Mouse (Mus musculus): ENCODE results near the gene 2900026A02Rik. TPM values are rescaled to one million over a fixed set of nuclear protein-coding genes. Genes with fewer than 3 reads are reported as not detected.
A peak's percentile ranks its signal among the peaks of the same experiment; 100 is the strongest.

The 2900026A02Rik gene
- polyA plus RNA-seq, 1 experiment from 2014 or later, result 2.2 TPM

DNA sequence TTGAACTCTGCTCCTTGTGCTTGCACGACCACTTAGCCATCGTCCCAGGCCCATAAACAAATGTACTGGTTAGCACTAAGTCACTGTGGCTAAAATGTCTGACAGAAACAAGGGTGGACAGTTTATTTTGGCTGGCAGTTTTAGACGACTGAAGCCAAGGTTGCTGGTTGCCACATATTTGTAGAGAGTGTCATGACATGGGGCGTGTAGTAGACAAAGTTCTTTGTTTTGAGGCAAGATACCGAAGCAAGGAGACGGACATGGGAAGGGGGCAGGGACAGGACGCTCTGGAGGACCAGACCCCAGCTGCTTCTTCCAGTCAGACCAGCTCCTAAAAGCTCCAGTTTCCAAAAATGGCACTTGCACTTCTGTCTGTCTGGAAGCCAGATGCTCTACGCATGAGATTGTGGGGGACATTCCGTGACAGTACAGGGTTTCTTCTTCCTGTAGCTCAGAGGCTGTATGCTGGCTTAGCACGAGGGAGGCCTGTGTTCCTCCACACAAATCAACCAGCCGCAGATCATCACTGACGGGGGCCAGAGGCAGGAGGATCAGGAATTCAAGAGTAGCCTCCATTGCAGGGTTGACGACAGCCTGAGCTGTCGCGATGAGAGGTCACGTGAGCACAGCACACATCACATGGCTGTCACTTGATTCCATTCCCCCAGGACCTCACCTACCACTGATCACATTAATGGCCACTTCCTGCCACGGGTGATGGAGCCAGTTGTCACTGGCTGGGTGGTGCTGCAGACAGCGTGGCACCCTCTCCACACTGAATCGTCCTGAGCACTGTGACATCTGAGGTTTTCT is 138.5 kb downstream of the 2900026A02Rik start:
- Histone ChIP-seq H3K9ac (ENCODE audit: low read depth, low read length) (no peak overlapping the region), H3K27ac (ENCODE audit: low read depth, low read length) (no peak overlapping the region)
- WGBS, result 63% methylated on average over 19 of the region's 19 CpGs

GRCm38 (mm10) chr5:113081439-113081838 is 139.6 kb downstream of the 2900026A02Rik start, which contains the start of gene Crybb3:
Gene Crybb3, minus strand, starts transcription at chr5:113081584.
- Histone ChIP-seq H3K36me3 (ENCODE audit: control insufficient read depth, insufficient read depth, low read length) (no peaks in the 10 kb centered on the region), H3K4me3 (ENCODE audit: low read depth, low read length) (no peak within 1 kb of the TSS), H3K27ac (ENCODE audit: low read depth, low read length) (no peak within 1 kb of the TSS), H3K4me2 (no peak within 1 kb of the TSS), H3K27me3 (replicated peaks; ENCODE audit: control insufficient read depth, insufficient read depth, low read length) (no peaks in the 10 kb centered on the region; the same call in 1 of the 2 replicates), H3K4me1 (replicated peaks; ENCODE audit: control insufficient read depth, insufficient read depth, low read length) (no peaks in the 10 kb centered on the region), H3K9me3 (ENCODE audit: control insufficient read depth, low read length) (0 out of 2 replicates have a peak, but pooled peaks cover 3% of the 10 kb centered on the region), H3K9ac (ENCODE audit: low read depth, low read length) (no peak within 1 kb of the TSS)
- DNase-seq (ENCODE audit: low spot score), result no peak
- 77% methylated on average over 8 of the region's 8 CpGs for WGBS
- ATAC-seq (replicated peaks; ENCODE audit: low FRiP score), result no peak

More for the DNA sequence above, 138.5 kb downstream of the 2900026A02Rik start:
- Histone ChIP-seq H3K4me2 (no peak overlapping the region), H3K4me1 (replicated peaks; ENCODE audit: control insufficient read depth, insufficient read depth, low read length) (no peaks in the 10 kb centered on the region), H3K9me3 (ENCODE audit: control insufficient read depth, low read length) (0 out of 2 replicates have a peak, but pooled peaks cover 3% of the 10 kb centered on the region), H3K36me3 (ENCODE audit: control insufficient read depth, insufficient read depth, low read length) (no peaks in the 10 kb centered on the region), H3K27me3 (replicated peaks; ENCODE audit: control insufficient read depth, insufficient read depth, low read length) (no peaks in the 10 kb centered on the region; the same call in 1 of the 2 replicates), H3K4me3 (ENCODE audit: low read depth, low read length) (no peak overlapping the region)
- no peak for DNase-seq (ENCODE audit: low spot score)
- no peak for ATAC-seq (replicated peaks; ENCODE audit: low FRiP score)

DNA sequence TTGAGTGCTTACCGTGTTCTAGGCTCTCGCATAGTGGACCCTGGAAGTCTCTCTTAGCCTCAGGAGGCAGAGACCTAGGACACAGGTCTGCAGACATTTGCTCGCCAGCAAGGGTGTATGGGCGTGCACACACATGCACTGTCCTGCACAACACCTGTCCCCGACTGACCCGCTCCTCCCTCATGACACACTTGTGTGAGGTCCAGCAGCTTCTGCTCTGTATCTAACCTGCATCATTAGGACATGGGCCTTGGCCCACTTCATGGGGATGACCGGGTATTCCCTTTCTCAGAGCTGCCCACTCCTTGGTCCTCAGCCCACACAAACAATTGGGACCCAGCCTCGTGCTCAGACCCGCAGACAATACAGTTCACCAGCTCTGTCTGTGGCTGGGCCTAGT is 140.0 kb downstream of the 2900026A02Rik start:
- H3K9me3 ChIP-seq (ENCODE audit: control insufficient read depth, low read length), result 0 out of 2 replicates have a peak, but pooled peaks cover 3% of the 10 kb centered on the region
- H3K27ac ChIP-seq (ENCODE audit: low read depth, low read length), result no peak overlapping the region
- H3K9ac ChIP-seq (ENCODE audit: low read depth, low read length), result no peak overlapping the region
- H3K4me1 ChIP-seq (replicated peaks; ENCODE audit: control insufficient read depth, insufficient read depth, low read length), result no peaks in the 10 kb centered on the region
- no peak overlapping the region for H3K4me3 ChIP-seq (ENCODE audit: low read depth, low read length)
- 90% methylated on average over 9 of the region's 9 CpGs for WGBS
- H3K4me2 ChIP-seq, result no peak overlapping the region
- H3K27me3 ChIP-seq (replicated peaks; ENCODE audit: control insufficient read depth, insufficient read depth, low read length), result no peaks in the 10 kb centered on the region; the same call in 1 of the 2 replicates
- ATAC-seq (replicated peaks; ENCODE audit: low FRiP score) (no peak), DNase-seq (ENCODE audit: low spot score) (no peak)
- no peaks in the 10 kb centered on the region for H3K36me3 ChIP-seq (ENCODE audit: control insufficient read depth, insufficient read depth, low read length)

- H3K9ac ChIP-seq (ENCODE audit: low read depth, low read length), result no peak overlapping the region
- no peak overlapping the region for H3K4me3 ChIP-seq (ENCODE audit: low read depth, low read length)
- ATAC-seq (replicated peaks; ENCODE audit: low FRiP score), result no peak
- H3K27me3 ChIP-seq (replicated peaks; ENCODE audit: control insufficient read depth, insufficient read depth, low read length), result no peaks in the 10 kb centered on the region; the same call in none of the 2 replicates
- WGBS, result 22% methylated on average over 21 of the region's 21 CpGs
- H3K36me3 ChIP-seq (ENCODE audit: control insufficient read depth, insufficient read depth, low read length), result no peaks in the 10 kb centered on the region
- DNase-seq (ENCODE audit: low spot score), result no peak
- 0 out of 2 replicates have a peak, but pooled peaks cover 3% of the 10 kb centered on the region for H3K9me3 ChIP-seq (ENCODE audit: control insufficient read depth, low read length)
- H3K27ac ChIP-seq (ENCODE audit: low read depth, low read length), result no peak overlapping the region
- peak overlapping the region; percentile 22; the same call in 1 of the 2 replicates for H3K4me2 ChIP-seq
- H3K4me1 ChIP-seq (replicated peaks; ENCODE audit: control insufficient read depth, insufficient read depth, low read length), result no peaks in the 10 kb centered on the region
Measured at GRCm38 (mm10) chr5:113079783-113080182, 141.3 kb downstream of the 2900026A02Rik start.

DNA sequence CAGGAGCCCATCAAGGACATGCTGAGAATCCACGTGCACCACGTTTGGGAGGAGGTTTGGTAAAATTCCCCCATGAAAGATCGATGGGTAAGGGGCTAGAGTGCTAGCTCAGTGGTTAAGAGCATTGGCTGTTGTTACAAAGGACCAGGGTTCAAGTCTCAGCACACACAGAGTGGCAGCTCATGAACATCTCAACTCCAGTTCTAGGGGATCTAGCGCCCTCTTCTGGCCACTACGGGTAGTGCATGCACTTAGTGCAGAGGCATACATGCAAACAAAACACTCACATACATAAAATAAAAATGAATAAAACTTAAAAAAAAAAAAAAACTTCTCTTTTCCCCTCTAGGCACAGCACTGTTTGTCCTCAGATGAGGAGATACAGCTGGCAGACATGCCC is 142.3 kb downstream of the 2900026A02Rik start:
- ATAC-seq (replicated peaks; ENCODE audit: low FRiP score) (no peak), DNase-seq (ENCODE audit: low spot score) (no peak)
- Histone ChIP-seq H3K9ac (ENCODE audit: low read depth, low read length) (no peak overlapping the region), H3K27ac (ENCODE audit: low read depth, low read length) (no peak overlapping the region), H3K9me3 (ENCODE audit: control insufficient read depth, low read length) (no peaks in the 10 kb centered on the region), H3K27me3 (replicated peaks; ENCODE audit: control insufficient read depth, insufficient read depth, low read length) (no peaks in the 10 kb centered on the region; the same call in none of the 2 replicates), H3K4me3 (ENCODE audit: low read depth, low read length) (no peak overlapping the region), H3K4me2 (no peak overlapping the region), H3K4me1 (replicated peaks; ENCODE audit: control insufficient read depth, insufficient read depth, low read length) (no peaks in the 10 kb centered on the region), H3K36me3 (ENCODE audit: control insufficient read depth, insufficient read depth, low read length) (no peaks in the 10 kb centered on the region)
- 57% methylated on average over 5 of the region's 5 CpGs for WGBS

- no peaks in the 10 kb centered on the region for H3K27me3 ChIP-seq (replicated peaks; ENCODE audit: control insufficient read depth, insufficient read depth, low read length)
- ATAC-seq (replicated peaks; ENCODE audit: low FRiP score), result no peak
- no peak within 1 kb of the TSS for H3K27ac ChIP-seq (ENCODE audit: low read depth, low read length)
- no peaks in the 10 kb centered on the region for H3K4me1 ChIP-seq (replicated peaks; ENCODE audit: control insufficient read depth, insufficient read depth, low read length)
- H3K4me3 ChIP-seq (ENCODE audit: low read depth, low read length), result no peak within 1 kb of the TSS
- H3K9ac ChIP-seq (ENCODE audit: low read depth, low read length), result no peak within 1 kb of the TSS
- DNase-seq (ENCODE audit: low spot score), result no peak
- no peaks in the 10 kb centered on the region for H3K36me3 ChIP-seq (ENCODE audit: control insufficient read depth, insufficient read depth, low read length)
- H3K4me2 ChIP-seq, result no peak within 1 kb of the TSS
- no peaks in the 10 kb centered on the region for H3K9me3 ChIP-seq (ENCODE audit: control insufficient read depth, low read length)
Measured at GRCm38 (mm10) chr5:113070017-113070416, 151.0 kb downstream of the 2900026A02Rik start, which contains the start of gene Crybb2. Gene Crybb2, minus strand, starts transcription at chr5:113070117.

- no peak; the same call in 1 of the 2 replicates for ATAC-seq (replicated peaks; ENCODE audit: low FRiP score)
- Histone ChIP-seq H3K9ac (ENCODE audit: low read depth, low read length) (no peak overlapping the region), H3K9me3 (ENCODE audit: control insufficient read depth, low read length) (no peaks in the 10 kb centered on the region), H3K4me1 (replicated peaks; ENCODE audit: control insufficient read depth, insufficient read depth, low read length) (no peaks in the 10 kb centered on the region), H3K27me3 (replicated peaks; ENCODE audit: control insufficient read depth, insufficient read depth, low read length) (no peaks in the 10 kb centered on the region), H3K27ac (ENCODE audit: low read depth, low read length) (no peak overlapping the region), H3K4me3 (ENCODE audit: low read depth, low read length) (no peak overlapping the region), H3K4me2 (no peak overlapping the region), H3K36me3 (ENCODE audit: control insufficient read depth, insufficient read depth, low read length) (no peaks in the 10 kb centered on the region)
- WGBS, result 5% methylated on average over 16 of the region's 16 CpGs
- DNase-seq (ENCODE audit: low spot score), result peak; percentile 72
Measured at GRCm38 (mm10) chr5:113054308-113054707, 166.7 kb downstream of the 2900026A02Rik start.

DNA sequence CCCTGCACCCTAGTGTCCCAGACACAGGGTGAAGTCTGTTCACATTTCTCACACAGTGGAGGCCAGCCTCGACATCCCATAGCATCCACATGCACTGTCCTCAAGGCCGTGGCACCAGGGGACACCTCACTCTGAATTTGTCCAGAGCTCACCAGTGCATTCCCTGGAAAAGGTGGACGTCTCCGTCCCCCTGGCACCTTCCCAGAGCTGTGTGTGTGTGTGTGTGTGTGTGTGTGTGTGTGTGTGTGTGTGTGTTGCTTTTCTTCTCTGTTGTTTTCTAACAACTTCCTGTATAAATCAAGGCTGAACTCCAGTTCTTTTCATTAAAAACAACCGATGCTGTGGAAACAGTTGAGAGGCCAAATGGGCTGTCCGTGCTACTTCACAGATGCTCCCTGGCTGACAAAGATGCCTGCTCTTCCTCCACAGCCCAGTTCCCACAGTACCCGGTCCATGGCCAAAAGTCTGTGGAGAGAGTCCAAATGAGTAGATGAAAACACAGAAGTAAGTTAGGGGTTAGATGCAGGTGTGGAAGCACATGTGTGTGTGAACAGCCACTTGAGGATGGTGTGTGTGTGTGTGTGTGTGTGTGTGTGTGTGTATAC is 170.4 kb downstream of the 2900026A02Rik start:
- WGBS, result 73% methylated on average over 7 of the region's 7 CpGs
- no peak overlapping the region for H3K27ac ChIP-seq (ENCODE audit: low read depth, low read length)
- H3K4me2 ChIP-seq, result no peak overlapping the region
- ATAC-seq (replicated peaks; ENCODE audit: low FRiP score) (no peak), DNase-seq (ENCODE audit: low spot score) (no peak)
- H3K9ac ChIP-seq (ENCODE audit: low read depth, low read length), result no peak overlapping the region
- no peaks in the 10 kb centered on the region for H3K36me3 ChIP-seq (ENCODE audit: control insufficient read depth, insufficient read depth, low read length)
- no peaks in the 10 kb centered on the region for H3K9me3 ChIP-seq (ENCODE audit: control insufficient read depth, low read length)
- H3K4me3 ChIP-seq (ENCODE audit: low read depth, low read length), result no peak overlapping the region
- H3K27me3 ChIP-seq (replicated peaks; ENCODE audit: control insufficient read depth, insufficient read depth, low read length), result no peaks in the 10 kb centered on the region
- H3K4me1 ChIP-seq (replicated peaks; ENCODE audit: control insufficient read depth, insufficient read depth, low read length), result no peaks in the 10 kb centered on the region

Measured in liver, embryonic 11.5 days (tissue).